Mouse (Mus musculus): ENCODE results near the gene Olfr1368. TPM values are rescaled to one million over a fixed set of nuclear protein-coding genes. Genes with fewer than 3 reads are reported as not detected.

Olfr1368 gene
- polyA plus RNA-seq, 1 experiment from 2014 or later = not detected

DNA sequence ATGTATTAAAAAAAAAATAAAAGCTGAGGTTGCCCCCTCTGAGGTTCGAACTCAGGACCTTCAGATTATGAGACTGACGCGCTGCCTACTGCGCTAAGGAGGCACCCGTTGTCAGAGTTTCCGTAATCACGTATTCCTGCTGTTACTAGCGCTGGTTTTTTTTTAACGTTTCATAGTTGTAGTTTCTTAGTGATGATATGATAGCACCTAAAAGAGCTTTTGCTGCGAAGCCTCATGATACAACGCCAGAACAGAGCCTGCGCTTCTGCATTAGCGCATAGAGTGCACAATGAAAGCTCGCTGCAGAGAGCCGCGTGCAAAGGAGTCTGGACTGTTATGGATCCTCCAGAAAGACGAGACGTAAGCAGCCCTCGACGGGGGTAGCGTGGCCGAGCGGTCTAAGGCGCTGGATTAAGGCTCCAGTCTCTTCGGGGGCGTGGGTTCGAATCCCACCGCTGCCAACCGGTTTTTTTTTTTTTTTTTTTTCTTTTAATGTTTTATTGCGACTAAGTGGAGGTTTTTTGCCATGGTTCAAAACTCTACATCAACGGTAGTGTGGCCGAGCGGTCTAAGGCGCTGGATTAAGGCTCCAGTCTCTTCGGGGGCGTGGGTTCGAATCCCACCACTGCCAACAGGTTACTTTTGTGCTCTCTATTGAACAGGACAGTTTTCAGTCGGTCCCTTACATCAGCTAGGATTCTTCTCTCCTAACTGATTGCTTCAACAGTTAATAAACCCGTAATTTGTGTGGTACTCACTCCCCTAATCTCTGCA is 24.2 kb upstream of the Olfr1368 start:
- no peaks in the 10 kb centered on the region for H3K9me3 ChIP-seq (ENCODE audit: control insufficient read depth, low read length)
- H3K27ac ChIP-seq (ENCODE audit: low read depth, low read length) = no peak overlapping the region
- ATAC-seq (ENCODE audit: low FRiP score) = peak; percentile 75
- peak overlapping the region; percentile 48 for H3K4me3 ChIP-seq (ENCODE audit: low read depth, low read length)
- peak; percentile 84 for DNase-seq (ENCODE audit: low spot score)
- no peaks in the 10 kb centered on the region for H3K36me3 ChIP-seq (ENCODE audit: control insufficient read depth, insufficient read depth, low read length)
- under 1% methylated on average over 39 of the region's 39 CpGs for WGBS
- no peaks in the 10 kb centered on the region; the same call in 1 of the 2 replicates for H3K27me3 ChIP-seq (ENCODE audit: control insufficient read depth, insufficient read depth, low read length)
- H3K4me1 ChIP-seq (replicated peaks; ENCODE audit: control insufficient read depth, insufficient read depth, low read length) = no peaks in the 10 kb centered on the region
- H3K4me2 ChIP-seq (replicated peaks; ENCODE audit: low read depth, low read length) = peak overlapping the region; percentile 32
- H3K9ac ChIP-seq (ENCODE audit: low read depth, low read length) = no peak overlapping the region

DNA sequence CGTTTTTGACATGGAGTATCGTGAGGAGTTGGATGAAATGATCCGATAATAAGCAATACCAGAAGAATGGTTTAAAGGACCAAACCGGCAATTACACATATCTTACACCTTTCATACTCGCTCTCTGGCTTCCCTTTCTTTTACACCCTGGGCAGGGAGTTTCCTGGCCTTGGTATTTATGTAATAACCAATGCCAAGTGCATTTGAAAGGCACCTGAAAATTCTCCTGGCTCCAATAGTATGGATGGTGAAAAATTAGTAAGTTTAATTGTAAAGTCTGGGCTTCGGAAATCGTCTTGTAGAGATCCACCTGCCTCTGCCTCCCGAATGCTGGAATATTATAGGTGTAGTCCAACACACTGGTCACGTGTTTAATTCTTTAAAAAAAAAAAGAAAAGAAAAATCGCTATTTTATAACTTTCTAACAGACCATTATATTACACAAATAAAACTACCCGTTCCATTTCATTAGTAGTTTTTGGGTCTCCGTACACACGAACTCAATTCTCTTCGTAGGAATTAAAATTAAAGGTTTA is 23.5 kb upstream of the Olfr1368 start:
- Histone ChIP-seq H3K4me2 (replicated peaks; ENCODE audit: low read depth, low read length) (peak overlapping the region; percentile 76), H3K4me1 (replicated peaks; ENCODE audit: control insufficient read depth, insufficient read depth, low read length) (no peaks in the 10 kb centered on the region), H3K9ac (ENCODE audit: low read depth, low read length) (no peak overlapping the region; the same call in 1 of the 2 replicates), H3K27ac (ENCODE audit: low read depth, low read length) (no peak overlapping the region), H3K27me3 (ENCODE audit: control insufficient read depth, insufficient read depth, low read length) (no peaks in the 10 kb centered on the region), H3K9me3 (ENCODE audit: control insufficient read depth, low read length) (no peaks in the 10 kb centered on the region), H3K4me3 (ENCODE audit: low read depth, low read length) (peak overlapping the region; percentile 48), H3K36me3 (ENCODE audit: control insufficient read depth, insufficient read depth, low read length) (no peaks in the 10 kb centered on the region)
- peak; percentile 30 for DNase-seq (ENCODE audit: low spot score)
- 4% methylated on average over 14 of the region's 14 CpGs for WGBS
- no peak for ATAC-seq (ENCODE audit: low FRiP score)

DNA sequence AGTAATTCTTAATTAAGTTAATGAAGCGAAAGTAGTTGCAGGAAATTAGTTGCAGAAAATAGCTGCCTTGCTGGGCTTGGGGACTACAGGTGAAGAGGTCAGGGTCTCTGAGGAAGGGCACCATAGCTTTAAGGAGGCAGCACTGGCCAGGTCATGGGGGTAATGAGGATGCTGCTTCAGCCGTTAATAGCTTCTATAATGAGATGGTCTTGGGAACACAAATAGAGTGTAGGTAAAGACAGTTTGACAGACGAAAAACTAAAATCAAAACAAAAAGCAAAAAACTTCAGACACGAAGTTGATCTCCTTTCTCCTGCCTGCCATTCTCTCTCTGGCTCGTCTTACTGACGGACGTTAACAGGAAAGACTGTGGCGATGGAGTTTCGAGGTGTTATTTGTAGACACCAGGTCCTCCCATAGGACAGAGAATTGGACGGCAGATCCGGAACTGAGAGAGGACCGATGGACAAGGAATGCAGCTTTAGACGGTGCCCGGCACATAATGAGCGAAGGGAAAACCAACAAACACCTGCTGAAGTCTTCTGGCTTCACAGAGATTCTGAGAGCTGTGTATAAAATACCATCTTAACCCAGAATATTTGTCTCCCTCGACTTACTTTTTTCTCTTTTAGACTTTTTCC is 22.8 kb upstream of the Olfr1368 start:
- ATAC-seq (ENCODE audit: low FRiP score) = no peak
- Histone ChIP-seq H3K36me3 (ENCODE audit: control insufficient read depth, insufficient read depth, low read length) (no peaks in the 10 kb centered on the region), H3K27me3 (ENCODE audit: control insufficient read depth, insufficient read depth, low read length) (no peaks in the 10 kb centered on the region), H3K9ac (ENCODE audit: low read depth, low read length) (peak overlapping the region; percentile 4; the same call in 1 of the 2 replicates), H3K4me1 (replicated peaks; ENCODE audit: control insufficient read depth, insufficient read depth, low read length) (no peaks in the 10 kb centered on the region), H3K4me3 (ENCODE audit: low read depth, low read length) (peak overlapping the region; percentile 48), H3K4me2 (replicated peaks; ENCODE audit: low read depth, low read length) (peak overlapping the region; percentile 76), H3K9me3 (ENCODE audit: control insufficient read depth, low read length) (no peaks in the 10 kb centered on the region), H3K27ac (ENCODE audit: low read depth, low read length) (no peak overlapping the region)
- WGBS = under 1% methylated on average over 16 of the region's 16 CpGs
- DNase-seq (ENCODE audit: low spot score) = peak; percentile 65

DNA sequence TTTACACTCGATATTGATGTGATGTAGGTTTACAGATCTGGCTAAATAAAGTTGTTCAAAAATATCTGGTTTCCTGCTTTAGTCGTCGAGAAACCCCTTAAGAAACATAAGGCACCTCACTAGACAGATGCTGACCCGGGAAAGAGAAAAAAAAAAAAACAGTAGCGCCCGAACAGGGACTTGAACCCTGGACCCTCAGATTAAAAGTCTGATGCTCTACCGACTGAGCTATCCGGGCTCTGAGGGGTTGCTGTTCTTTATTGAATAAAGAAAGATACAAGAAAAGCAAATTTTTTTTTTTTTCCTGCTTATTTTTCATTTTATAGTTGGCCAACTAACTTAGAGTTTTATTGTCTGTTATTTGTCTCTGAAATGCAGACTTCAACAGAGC is 22.2 kb upstream of the Olfr1368 start:
- under 1% methylated on average over 8 of the region's 8 CpGs for WGBS
- Histone ChIP-seq H3K4me1 (replicated peaks; ENCODE audit: control insufficient read depth, insufficient read depth, low read length) (no peaks in the 10 kb centered on the region), H3K27me3 (ENCODE audit: control insufficient read depth, insufficient read depth, low read length) (no peaks in the 10 kb centered on the region), H3K9me3 (ENCODE audit: control insufficient read depth, low read length) (no peaks in the 10 kb centered on the region), H3K9ac (ENCODE audit: low read depth, low read length) (no peak overlapping the region; the same call in 1 of the 2 replicates), H3K4me2 (replicated peaks; ENCODE audit: low read depth, low read length) (peak overlapping the region; percentile 76), H3K27ac (ENCODE audit: low read depth, low read length) (no peak overlapping the region), H3K4me3 (ENCODE audit: low read depth, low read length) (peak overlapping the region; percentile 48), H3K36me3 (ENCODE audit: control insufficient read depth, insufficient read depth, low read length) (no peaks in the 10 kb centered on the region)
- peak; percentile 52; the same call in 1 of the 2 replicates for ATAC-seq (ENCODE audit: low FRiP score)
- peak; percentile 65 for DNase-seq (ENCODE audit: low spot score)

DNA sequence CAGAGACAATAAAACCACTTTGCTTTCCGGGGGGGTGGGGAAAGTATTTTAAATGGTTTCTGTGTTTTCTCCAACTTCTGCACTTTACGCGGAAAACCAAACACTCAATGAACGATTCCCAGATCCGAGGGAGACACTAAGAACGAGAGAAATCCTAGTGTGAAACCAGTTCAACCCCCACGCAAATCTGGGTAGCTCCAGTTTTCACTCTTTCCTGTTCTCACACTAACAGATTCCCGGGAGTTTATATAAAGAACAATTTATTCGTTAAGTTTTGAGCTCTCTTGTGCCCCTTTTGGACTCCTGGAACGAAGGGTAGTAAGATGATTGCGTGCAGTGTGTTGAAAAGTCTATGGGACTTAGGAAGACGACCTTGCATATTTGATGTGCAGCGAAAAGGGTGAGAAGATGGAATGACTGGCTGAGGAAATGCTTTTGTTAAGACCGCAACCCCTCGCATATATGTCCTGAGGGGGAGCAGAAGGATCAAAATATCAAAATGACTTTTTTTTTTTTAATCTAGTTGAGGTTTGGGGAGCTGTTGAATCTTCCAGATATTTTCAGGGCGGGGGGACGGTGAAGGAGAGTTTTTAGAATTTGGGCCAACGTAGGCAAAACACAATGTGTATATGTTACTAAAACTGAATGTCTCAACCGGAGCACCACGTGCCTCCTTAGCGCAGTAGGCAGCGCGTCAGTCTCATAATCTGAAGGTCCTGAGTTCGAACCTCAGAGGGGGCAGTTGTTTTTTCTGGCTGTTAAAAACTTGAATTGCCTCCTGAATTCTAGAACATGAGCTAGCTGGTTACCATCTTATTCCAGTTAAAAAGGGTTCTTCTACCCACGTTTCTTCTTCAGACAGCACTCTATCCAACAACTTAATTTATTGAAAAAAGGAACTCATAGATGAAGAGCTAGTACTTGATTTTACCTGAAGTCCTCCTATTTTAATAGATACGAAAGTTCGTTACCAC is 21.6 kb upstream of the Olfr1368 start:
- 1% methylated on average over 27 of the region's 27 CpGs for WGBS
- H3K9me3 ChIP-seq (ENCODE audit: control insufficient read depth, low read length) = no peaks in the 10 kb centered on the region
- H3K4me1 ChIP-seq (replicated peaks; ENCODE audit: control insufficient read depth, insufficient read depth, low read length) = no peaks in the 10 kb centered on the region
- ATAC-seq (ENCODE audit: low FRiP score) = peak; percentile 59
- H3K27me3 ChIP-seq (ENCODE audit: control insufficient read depth, insufficient read depth, low read length) = no peaks in the 10 kb centered on the region
- H3K27ac ChIP-seq (ENCODE audit: low read depth, low read length) = no peak overlapping the region
- DNase-seq (ENCODE audit: low spot score) = peak; percentile 88
- peak overlapping the region; percentile 41; the same call in 1 of the 2 replicates for H3K9ac ChIP-seq (ENCODE audit: low read depth, low read length)
- no peaks in the 10 kb centered on the region for H3K36me3 ChIP-seq (ENCODE audit: control insufficient read depth, insufficient read depth, low read length)
- H3K4me3 ChIP-seq (ENCODE audit: low read depth, low read length) = peak overlapping the region; percentile 45
- peak overlapping the region; percentile 76 for H3K4me2 ChIP-seq (replicated peaks; ENCODE audit: low read depth, low read length)

DNA sequence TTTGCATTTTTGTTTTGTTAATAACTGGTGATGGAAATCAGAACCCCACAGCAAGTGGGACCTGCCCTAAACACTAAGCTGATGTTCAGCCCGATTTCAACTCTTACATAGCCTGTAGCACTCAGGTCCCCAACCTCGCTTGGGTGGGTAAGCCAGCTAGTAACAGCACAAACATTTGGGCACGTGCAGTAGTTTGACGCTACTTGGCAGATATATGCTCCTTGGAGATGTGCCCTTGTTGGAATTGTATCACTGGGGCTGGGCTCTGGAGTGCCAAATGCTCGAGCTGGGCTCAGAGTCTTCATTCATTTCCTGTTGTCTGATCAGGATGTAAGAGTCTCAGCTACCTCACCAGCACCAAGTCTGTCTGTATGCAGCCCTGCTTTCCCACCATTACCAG is 16.9 kb upstream of the Olfr1368 start:
- Histone ChIP-seq H3K4me2 (replicated peaks; ENCODE audit: low read depth, low read length) (no peak overlapping the region), H3K9ac (ENCODE audit: low read depth, low read length) (no peak overlapping the region), H3K9me3 (ENCODE audit: control insufficient read depth, low read length) (no peaks in the 10 kb centered on the region), H3K36me3 (ENCODE audit: control insufficient read depth, insufficient read depth, low read length) (no peaks in the 10 kb centered on the region), H3K4me1 (replicated peaks; ENCODE audit: control insufficient read depth, insufficient read depth, low read length) (no peaks in the 10 kb centered on the region), H3K27ac (ENCODE audit: low read depth, low read length) (no peak overlapping the region), H3K4me3 (ENCODE audit: low read depth, low read length) (no peak overlapping the region), H3K27me3 (ENCODE audit: control insufficient read depth, insufficient read depth, low read length) (no peaks in the 10 kb centered on the region)
- ATAC-seq (ENCODE audit: low FRiP score) = no peak
- WGBS = 63% methylated on average over 5 of the region's 5 CpGs
- DNase-seq (ENCODE audit: low spot score) = no peak

DNA sequence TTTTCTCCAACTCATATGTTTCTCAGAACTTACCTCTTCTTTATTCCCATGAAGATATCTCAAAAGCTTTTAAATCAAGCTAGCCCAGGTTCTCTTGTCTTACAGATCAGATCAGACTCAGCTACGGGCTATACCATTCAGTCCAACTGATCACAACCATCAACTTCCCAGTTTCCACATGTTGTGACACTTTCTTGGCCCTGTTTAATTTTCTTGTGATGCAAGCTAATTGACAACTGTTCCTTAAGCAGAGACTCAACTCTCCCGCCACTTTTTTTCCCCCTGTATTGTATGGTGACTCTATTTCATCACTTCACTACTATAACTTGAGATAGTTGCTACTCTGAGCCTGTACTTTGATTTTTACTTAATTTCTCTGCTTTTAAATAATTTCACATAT is 15.9 kb upstream of the Olfr1368 start:
- H3K4me1 ChIP-seq (replicated peaks; ENCODE audit: control insufficient read depth, insufficient read depth, low read length) = no peaks in the 10 kb centered on the region
- H3K4me3 ChIP-seq (ENCODE audit: low read depth, low read length) = peak overlapping the region; percentile 46
- no peak overlapping the region for H3K27ac ChIP-seq (ENCODE audit: low read depth, low read length)
- no peaks in the 10 kb centered on the region for H3K9me3 ChIP-seq (ENCODE audit: control insufficient read depth, low read length)
- no peaks in the 10 kb centered on the region for H3K36me3 ChIP-seq (ENCODE audit: control insufficient read depth, insufficient read depth, low read length)
- DNase-seq (ENCODE audit: low spot score) (peak; percentile 34), ATAC-seq (ENCODE audit: low FRiP score) (peak; percentile 19; the same call in 1 of the 2 replicates)
- no peaks in the 10 kb centered on the region for H3K27me3 ChIP-seq (ENCODE audit: control insufficient read depth, insufficient read depth, low read length)
- 40% methylated on average over 2 of the region's 2 CpGs for WGBS
- peak overlapping the region; percentile 28 for H3K4me2 ChIP-seq (replicated peaks; ENCODE audit: low read depth, low read length)
- H3K9ac ChIP-seq (ENCODE audit: low read depth, low read length) = no peak overlapping the region
